Mouse (Mus musculus) layer of hippocampus, adult 9-11 months (tissue): ENCODE measurements around the gene Npcd.

Experiments used
- DNase-seq: peaks from one replicate; pipeline ENCODE4 v3.0.0; 2022

The Npcd gene

DNA sequence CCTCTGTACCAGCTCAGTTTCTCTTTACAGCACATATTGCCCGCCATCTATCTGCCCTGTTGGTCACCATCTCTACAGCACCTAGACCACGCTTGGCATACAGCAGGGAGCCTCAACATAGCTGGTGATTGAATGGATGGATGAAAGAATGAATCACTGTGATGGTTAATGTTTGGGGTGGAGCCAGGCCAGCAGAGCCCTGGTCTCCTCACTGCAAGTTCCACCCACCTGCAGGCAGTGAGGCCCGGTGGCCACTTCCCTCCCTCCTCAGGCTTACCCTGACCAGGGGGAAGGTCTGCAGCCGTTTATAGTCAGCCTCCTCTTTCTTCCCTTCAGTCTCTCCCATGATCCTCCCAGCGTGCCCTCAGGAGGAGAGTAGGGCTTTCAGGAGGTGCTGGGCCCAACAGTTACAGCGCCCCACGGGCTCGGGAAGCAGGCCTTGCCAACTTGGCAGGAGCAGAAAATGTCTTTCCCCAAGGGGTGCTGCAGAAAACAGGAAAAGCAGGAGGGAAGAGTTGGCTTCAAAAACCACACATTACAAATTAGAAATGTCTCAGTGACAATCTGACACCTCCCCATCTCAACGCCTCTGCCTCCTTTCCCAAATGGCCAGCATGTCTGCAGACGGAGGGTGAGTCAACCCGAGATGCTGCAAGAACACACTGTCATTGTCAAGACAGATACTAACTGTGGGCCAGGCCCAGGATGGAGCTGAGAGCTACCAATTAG is 69.3 kb downstream of the Npcd start:
- DNase-seq = peak; percentile 80

DNA sequence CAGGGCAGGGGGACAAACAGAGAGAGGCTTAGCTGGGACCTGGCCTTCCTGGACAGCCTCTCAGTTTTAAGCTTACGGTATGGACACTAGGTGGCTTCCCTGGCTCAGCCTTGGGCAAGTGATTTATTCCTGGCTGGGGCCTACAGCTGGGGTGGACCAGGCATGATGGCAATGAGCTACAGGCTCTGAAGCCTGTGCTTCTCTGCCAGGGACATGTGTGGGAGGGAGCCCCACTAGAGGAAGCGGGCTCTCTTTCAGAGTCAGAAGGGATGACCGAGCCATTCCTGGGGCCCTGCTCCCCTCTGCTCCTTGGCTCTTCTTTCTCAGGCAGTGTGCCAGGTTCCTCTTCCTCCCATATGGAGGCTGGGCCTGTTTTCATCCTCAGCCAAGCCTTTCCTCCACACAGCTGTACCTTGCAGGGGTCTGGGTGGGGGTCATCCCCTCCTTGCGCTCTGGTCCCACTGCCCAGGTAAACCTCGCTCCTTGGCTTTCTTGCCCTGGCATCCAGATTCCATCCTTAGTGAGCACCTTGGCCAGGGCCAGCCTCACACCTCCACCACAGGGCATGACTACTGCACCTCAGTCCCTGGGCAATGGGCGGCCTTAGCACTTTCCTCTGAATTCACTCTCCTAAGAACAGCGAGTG is 70.3 kb downstream of the Npcd start:
- peak; percentile 73 for DNase-seq

DNA sequence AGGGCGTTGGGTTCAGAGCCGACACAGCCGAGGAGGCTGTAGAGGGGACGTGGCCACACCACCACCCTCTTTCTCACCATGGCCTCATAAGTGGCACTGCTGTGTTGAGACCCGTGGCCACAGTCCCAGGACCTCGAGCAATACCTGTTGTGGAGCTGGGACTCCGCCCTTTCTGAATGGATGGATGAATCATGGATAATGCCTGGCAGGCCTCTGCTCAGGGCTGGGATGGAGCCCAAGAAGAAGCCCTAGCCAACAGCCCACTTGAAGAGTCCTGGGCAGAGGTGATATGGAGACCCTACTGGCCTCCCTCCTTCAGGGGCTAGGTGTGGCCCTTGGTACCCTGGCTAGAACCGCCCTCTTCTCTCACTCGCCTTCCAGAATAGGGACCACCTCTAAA is 71.0 kb downstream of the Npcd start:
- DNase-seq = no peak

DNA sequence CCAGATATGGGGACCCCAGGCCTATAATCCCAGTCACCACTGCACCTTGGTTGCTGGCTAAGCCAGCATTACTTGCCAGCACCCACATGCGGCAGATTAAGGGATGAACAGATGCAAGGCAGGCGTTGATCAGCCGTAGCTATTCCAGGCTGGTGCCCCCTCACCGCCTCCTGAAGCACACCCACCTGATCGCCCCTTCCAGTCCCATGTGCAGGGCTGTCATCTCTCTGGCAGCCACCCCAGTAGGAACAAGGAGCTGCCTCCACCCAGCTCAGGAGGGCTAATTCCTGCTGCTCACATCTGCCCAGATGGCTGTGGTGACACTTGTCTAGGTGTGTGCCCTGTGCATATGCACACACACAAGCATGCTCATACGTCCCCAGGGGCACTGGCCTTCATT is 73.1 kb downstream of the Npcd start:
- no peak for DNase-seq

DNA sequence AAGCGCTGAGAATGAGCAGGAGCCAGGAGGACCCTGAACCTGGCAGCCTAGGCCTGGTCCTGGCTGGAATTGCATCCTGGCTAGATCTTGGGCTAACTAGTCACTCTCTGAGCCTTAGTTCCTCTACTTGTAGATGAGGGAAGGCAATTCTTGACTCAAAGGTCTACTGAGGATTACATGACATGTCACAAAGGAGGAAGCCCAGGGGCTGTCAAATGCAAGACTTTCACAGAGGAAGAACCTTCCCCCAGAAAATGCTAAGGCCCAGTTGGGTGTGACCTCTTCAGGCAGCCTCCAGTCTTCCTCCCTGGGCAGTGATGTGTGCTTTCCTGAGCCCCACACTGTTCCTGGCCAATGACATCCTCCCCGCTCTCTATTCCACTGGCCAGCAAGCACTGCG is 76.9 kb downstream of the Npcd start:
- DNase-seq = no peak

DNA sequence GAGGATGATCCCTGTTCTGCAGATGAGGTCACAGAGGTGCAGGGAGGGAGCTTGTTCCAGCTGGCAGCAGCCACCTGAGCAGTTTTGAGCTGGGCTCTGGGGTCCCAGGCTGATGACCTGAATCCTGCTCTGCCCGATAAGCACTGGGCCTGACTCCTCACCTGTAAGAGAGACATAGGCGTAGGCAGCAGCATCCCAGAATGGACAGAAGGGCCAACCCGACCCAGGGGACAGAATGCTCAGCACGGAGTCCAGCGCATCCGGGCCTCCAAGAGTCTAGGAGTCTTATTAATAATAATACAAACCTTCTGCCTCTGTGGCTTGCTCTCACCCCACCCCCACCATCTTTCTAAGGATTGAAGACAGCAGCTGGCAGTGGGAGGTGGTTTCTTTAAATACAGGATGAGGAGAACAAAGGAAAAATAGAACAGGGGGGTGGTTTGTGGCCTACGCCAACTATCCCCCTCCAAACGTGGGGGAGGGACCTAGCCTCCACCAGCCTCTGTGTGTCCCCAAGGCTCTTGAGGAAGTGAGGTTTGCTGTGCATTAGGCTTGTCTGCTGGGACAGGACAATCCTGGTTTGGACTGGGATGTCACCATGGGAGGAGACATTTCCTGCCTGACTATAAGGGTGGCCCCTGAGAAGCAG is 77.9 kb downstream of the Npcd start:
- peak; percentile 78 for DNase-seq

DNA sequence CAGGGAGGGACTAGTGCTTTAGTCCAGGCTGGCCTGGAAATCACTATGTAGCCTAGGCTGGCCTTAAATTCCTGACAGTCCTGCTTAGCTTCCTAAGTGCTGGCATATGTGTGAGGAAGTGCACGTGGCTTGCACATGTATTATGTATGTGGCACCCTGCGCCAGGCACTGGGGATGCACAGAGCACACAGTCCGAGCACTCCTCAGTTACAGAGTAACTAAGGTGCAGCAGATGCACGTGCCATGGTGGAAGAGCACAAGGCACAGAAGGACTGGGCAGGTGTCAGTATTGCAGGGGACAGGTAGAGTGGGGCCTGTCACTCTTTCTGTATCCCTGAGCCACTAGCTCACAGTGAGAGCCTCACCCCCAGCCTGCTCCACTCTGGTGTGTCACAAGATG is 78.9 kb downstream of the Npcd start:
- no peak for DNase-seq

DNA sequence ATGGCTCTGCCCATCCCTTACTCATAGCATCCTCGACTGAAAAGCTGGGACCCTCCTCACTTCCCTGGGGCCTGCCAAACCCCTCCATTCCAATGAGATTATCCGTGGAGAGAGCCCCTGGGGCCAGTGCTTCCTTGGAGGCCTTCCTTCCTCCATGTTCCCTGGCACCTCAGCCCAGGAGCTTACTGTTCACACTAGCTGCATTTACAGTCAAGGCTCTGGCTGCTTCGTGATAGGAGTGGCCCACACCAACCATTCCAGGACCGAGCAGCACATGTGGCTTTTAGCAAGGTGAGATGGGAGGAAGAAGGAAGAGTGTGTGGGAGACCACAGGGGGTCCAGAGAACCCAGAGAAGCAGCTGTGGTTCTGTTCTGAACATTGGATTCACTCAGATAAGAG is 80.2 kb downstream of the Npcd start:
- no peak for DNase-seq

DNA sequence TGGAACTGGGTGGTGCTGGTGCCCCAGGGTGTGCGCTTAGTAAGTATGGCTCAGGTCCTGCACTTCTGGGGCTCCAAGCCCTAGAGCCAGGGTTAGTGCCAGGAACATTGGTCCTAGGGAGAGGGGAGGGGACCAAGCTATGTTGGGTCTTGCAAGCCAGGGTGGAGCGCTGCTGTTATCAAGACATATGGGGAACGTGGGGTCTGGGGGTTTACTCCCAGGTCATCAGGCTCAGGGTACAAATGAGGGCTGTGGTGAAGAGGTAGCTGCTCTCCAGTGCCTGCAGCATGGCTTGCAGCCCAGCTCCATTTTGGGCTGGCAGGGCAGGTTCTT is 80.7 kb downstream of the Npcd start:
- no peak for DNase-seq

DNA sequence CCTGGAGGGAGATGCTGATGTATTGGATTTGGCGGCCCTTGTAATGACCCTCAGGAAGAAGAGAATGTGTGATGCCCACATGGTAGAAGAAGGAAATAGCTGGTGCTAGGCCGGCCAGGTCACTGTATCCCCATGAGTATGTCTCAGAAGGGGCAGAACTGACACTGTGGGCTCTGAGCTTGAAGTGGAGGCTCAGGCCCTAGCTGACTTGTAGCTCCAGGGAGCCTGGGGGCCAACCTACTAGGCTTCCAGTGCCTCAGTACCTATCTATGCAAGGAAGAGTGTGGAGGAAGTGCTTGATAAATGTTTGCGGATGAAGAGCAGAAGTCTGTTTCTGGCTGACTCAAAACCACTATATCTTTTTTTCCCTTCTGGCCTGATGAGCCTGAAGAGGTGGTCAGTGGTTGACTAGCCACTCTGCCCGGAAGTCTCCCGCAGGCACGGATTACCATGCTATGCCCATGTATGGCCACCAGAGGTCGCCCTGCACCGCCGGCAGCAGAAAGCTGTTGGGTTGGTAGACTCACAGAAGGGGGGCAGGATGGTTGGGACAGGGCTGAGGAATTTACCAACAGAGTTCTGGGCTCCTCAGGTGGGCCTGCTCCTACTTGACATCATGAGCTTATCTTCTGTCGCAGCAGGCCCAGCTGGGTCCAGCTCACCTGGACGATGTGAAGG is 81.2 kb downstream of the Npcd start:
- no peak for DNase-seq

DNA sequence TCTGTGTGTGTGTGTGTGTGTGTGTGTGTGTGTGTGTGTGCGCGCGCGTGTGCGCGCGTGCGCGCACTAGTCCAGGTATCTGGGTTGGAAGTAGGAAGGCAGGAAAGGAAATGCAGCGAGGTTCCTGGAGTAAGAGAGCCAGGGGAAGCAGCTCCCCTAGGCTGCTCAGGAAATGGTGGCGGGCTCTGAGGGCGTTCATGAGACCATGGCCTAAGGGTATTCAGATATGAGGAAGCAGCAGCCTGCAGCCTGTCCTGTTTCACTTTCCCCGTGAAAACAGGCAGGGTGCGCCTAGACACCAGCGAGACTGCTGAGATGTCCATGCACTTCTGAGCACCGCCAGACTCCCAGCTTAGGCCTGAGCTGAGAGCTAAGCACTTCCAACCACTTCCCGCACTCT is 82.3 kb downstream of the Npcd start:
- DNase-seq = peak; percentile 69

DNA sequence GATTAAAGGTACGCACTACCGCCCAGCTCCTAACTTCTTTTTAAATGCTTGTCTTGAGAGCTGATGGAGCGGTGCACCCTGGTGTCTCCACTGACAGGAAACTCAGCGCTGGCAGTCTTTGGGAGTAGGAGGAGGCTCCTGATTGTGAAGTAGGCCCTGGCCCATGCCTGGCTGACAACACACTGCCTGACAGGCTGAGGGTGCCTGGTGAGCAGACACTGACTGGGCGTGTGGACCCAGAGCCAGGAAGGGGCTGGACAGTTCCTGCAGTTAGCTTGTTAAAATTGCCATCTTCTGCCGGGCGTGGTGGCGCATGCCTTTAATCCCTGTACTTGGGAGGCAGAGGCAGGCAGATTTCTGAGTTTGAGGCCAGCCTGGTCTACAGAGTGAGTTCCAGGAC is 83.8 kb downstream of the Npcd start:
- no peak for DNase-seq

DNA sequence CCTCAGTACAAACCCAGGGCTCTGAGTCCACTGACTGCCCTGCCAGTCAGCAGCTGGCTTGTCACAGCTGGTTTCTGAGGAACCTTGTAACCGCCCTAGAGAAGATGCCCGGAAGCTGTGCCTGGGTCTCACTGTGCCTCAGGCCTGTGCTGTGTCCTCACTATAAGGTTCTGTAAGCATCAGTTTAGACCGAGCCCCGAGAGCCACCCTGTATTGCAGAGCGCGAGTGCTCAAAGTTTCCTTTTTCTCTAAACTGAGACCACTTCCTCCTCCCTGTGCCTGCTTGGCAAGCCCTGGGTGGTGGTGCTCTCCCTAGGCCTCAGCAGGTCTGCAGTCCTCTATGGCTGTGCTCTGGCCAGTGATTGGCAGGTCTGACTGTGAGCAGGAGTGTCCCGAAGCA is 84.9 kb downstream of the Npcd start:
- no peak for DNase-seq

DNA sequence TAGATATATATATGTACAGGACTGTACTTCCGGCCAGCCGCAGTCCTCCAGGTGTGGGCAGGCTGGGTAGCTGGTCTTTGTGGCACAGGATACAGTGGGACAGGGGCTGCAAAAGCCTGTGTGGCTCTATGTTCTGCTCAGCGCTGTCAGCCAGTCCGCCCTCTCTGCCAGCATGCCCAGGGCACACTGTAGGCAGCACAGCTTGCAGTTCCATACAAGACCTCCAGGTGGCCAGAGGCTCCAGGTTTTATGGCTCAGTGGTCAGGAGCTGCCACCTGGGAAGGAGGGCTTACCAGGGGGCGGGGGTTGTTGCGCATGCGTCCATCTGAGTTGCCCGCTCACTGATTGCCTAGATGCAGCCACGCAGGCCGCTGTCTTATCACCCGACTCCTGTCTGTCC is 86.0 kb downstream of the Npcd start:
- no peak for DNase-seq

DNA sequence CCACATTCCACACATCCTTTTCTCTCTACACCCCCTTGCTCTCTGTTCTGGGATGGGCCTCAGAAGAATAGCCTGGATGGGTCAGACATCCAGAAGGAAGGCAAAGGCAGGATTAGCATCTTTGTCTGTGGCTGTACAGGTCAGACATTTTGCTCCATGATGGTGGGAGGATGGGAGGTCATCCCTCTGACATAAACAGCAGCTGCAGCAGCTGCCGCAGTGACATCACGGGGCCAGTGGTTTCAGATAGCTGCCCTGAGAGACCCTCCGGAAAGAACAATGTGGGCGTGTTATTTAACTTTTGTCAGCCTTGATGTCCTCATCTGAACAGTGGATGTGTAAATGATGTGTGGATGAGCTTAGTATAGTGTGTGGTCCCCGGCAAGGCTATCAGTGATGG is 88.2 kb downstream of the Npcd start:
- no peak for DNase-seq

DNA sequence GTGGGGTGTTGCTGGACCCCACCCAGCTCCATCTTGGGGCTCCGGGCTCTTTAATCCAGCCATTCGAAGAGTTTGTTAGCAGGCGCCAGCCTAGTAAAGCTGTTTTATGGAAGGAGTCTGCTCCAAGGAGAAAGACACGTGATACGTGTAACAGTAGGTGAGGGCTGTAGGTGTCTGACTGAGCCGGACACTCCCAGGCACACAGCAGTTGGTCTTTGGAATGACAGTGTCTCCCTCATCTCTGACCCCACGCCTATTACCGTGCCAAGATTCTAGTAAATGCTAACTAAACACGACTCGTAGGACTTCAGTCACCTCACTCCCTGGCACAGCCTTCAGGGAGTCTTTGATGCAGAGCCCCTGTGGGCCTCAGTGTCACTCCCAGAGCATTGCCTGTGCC is 88.7 kb downstream of the Npcd start:
- no peak for DNase-seq

DNA sequence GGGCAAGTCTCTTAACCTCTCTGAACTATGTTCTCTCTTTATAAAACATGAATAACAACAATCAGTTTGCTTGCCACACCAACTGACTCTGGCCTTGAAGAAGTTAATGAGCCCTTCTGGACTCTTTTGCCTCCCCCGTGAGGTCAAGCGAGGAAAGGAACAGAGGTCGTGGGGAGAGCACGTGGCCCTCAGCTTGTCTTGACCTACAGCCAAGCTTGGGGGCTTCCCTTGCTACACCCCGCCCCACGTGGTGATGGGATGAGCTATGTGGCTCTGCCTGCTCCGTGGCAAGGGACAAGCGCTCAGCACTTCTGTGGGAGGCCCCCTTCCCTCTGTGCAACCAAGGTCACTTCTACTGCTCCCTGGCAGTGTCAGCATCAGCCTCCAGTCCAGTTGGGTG is 89.3 kb downstream of the Npcd start:
- DNase-seq = no peak

DNA sequence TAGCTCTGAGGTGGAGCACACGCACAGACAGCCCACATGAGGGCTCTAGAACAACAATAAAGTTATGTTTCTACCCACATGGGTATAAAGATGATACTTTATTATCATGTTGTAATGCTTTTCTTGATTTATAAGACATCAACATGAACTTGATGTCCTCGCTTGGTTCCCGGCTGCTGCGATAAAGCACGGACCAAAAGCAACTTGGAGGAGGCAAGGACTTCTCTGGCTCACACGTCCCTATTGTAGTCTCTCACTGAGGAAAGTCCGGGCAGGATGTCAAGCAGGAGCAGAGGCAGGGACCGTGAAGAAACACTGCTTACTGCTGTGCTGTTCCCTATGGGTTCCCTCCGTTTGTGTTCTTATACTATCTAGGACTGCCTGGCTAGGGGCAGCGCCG is 90.0 kb downstream of the Npcd start:
- no peak for DNase-seq

DNA sequence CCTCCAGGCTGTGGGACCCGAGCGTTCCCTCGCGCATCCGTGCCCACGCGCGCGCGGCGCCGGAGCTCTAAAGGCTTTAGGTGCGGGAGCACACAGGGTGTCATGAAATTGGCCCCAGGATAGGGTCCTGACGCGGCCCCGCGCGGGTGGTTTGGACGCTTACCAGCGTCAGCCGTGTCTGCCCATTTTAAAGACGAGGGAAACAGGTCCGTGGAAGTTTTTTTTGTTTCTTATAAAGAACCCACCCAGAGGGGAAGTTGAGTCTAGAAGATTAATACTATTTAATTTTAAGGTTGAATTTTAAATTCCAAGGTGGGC is 91.4 kb downstream of the Npcd start:
- no peak for DNase-seq

DNA sequence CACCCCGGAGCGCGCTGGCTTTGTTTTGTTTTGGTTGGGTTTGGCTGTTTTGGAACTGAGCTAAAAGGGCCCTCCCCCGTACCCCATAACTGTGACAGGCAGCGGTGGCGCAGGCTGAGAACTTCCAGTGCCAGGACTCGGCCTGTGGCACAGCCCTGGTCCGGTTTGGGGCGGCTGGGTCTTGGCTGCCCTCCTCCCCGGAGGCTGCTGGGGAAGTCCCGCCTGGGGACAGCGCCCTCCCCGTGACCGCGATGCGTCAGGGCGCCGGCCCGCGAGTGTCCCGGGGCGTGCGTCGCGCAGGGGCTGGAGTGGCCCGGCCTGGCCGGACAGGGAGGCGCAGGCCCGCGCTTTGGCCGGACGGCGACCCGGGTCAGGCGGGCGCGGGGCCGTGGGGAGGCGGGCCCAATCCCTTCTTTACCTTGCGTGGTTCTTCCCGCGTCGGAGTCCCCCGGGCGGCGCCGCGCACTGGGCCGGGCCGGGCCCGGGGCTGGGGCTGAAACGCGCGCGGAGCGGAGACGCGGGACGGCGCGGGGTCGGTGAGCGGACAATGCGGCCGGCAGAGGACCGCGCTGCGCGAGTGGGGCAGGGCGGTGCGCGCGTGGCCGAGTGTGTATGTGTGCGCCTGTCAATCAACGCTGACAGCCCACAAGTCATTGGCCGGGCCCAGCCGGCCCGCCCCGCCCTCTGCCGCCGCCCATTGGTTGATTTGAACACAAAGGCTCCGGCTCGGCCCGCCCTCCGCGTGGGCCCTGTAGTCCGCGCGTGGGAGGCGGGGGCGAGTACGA is 91.9 kb downstream of the Npcd start, which contains the start of gene Sun2:
Sun2 (minus strand) TSS at position 616 of the 785 bp plus-strand sequence.
- DNase-seq = peak; percentile 94

DNA sequence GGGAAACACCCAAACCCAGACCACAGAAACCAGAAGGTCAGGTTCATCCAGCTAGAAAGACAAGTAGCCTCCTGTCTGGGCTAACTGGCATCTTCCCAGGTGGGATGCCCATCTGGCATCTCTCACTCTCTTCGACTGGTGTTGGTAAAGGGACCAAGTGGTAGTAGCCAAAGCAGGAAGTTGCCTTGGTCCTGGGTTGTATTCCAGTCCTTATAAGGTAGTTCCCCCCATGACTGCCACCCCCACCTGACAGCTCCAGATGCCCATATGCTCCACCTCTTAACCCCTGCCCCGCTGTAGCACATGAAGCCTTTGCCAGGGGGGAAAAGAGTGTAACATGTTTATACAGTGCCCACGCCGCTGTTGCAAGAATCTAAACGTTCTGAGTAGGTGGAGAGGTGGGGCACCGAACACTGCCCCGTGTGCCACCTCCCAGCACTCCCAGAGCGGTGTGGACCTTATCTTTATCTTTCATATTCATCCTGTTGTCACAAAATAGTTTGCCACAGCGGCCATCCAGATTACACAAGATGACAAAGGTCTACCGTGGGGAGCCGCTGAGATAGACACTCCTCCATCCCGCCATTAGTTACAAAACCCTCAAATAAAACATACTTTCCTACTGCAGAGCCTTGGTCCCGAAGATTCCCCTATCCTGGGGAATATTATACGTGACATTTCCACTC is 92.7 kb downstream of the Npcd start:
- no peak for DNase-seq

DNA sequence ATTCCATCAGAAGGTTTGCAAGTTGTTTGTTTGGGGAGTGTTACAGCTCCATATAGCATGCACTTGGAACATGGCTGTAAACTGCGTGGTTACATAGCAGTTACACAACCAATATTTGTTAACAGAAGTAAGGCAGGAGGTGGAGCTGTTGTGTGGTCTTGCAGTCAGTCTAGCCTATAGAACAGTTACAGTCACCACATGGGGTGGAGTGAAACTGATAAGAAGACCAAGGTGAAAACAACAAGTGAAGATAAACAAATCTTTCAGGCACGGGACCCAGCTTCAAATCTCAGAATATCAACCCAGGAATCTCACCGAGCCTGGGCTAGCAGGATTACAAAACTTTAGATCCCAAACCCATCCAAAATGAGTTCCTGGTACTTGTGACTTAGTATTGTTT is 93.3 kb downstream of the Npcd start:
- no peak for DNase-seq
